Comparison of ENCODE assay signal across 7 mouse cellular contexts in genomic region chr11:70646691-70647650, GRCm38 (mm10). TPM values are rescaled to one million over a fixed set of nuclear protein-coding genes. Genes with fewer than 3 reads are reported as not detected.
DNase-seq lines count a peak whose midpoint lies in the region; ATAC-seq lines count a peak whose summit lies in the region.

Rnf167 (plus strand) TSS chr11:70647235.
Slc25a11 (minus strand) TSS chr11:70647479.

- no peaks in the 10 kb centered on the region for H3K27me3 ChIP-seq in intestine, embryonic 16.5 days (replicated peaks; ENCODE audit: control insufficient read depth, insufficient read depth, low read length)
- H3K27me3 ChIP-seq in midbrain, embryonic 11.5 days (ENCODE audit: control insufficient read depth, insufficient read depth, low read length) = no peaks in the 10 kb centered on the region

- DNase-seq in adrenal gland, adult 8-10 months = peak; percentile 95
- DNase-seq in embryo, embryonic 9.5 days (ENCODE audit: extremely low spot score) = peak; percentile 99
- DNase-seq in gastrocnemius, postnatal 4 days (ENCODE audit: low spot score in 2 of 2) = peak; percentile 87 to 96
- DNase-seq in left cerebral cortex, postnatal 36 days (ENCODE audit: low spot score in 2 of 2) = peak; percentile 94 to 95
- DNase-seq in midbrain, embryonic 11.5 days (ENCODE audit: low spot score, missing footprints) = peak; percentile 99
- peak; percentile 99 for DNase-seq in skeletal muscle tissue, adult 2 months (ENCODE audit: low read depth, low spot score)

- peaks cover 32% of the 10 kb centered on the region for H3K36me3 ChIP-seq in intestine, embryonic 16.5 days (ENCODE audit: control insufficient read depth, insufficient read depth, low read length)
- H3K36me3 ChIP-seq in midbrain, embryonic 11.5 days (ENCODE audit: control insufficient read depth, insufficient read depth, low read length) = peaks cover 26% of the 10 kb centered on the region

- H3K27ac ChIP-seq in intestine, embryonic 16.5 days (ENCODE audit: low read length) = peak within 1 kb of the TSS; percentile 96
- H3K27ac ChIP-seq in midbrain, embryonic 11.5 days (ENCODE audit: low read depth, low read length) = peak within 1 kb of the TSS; percentile 88

- intact Hi-C loops in left cerebral cortex, postnatal 36 days (cut with DNase I) = no loop called here

- no peaks in the 10 kb centered on the region for H3K9me3 ChIP-seq in intestine, embryonic 16.5 days (ENCODE audit: control insufficient read depth, low read length)
- no peaks in the 10 kb centered on the region for H3K9me3 ChIP-seq in midbrain, embryonic 11.5 days (ENCODE audit: control insufficient read depth, low read length)

- under 1% methylated on average over 63 of the region's 63 CpGs for WGBS in intestine, embryonic 16.5 days
- WGBS in midbrain, embryonic 11.5 days = under 1% methylated on average over 63 of the region's 63 CpGs

- peak within 1 kb of the TSS; percentile 80 for H3K4me3 ChIP-seq in intestine, embryonic 16.5 days (ENCODE audit: low read length)
- peak within 1 kb of the TSS; percentile 72 for H3K4me3 ChIP-seq in midbrain, embryonic 11.5 days (ENCODE audit: low read depth, low read length)

- peak within 1 kb of the TSS; percentile 92 for H3K9ac ChIP-seq in intestine, embryonic 16.5 days (ENCODE audit: low read depth, low read length)
- H3K9ac ChIP-seq in midbrain, embryonic 11.5 days (ENCODE audit: low read length) = peak within 1 kb of the TSS; percentile 78

- H3K4me1 ChIP-seq in intestine, embryonic 16.5 days (ENCODE audit: control insufficient read depth, insufficient read depth, low read length) = peaks cover 37% of the 10 kb centered on the region
- peaks cover 22% of the 10 kb centered on the region for H3K4me1 ChIP-seq in midbrain, embryonic 11.5 days (ENCODE audit: control insufficient read depth, insufficient read depth, low read length)

- ATAC-seq in intestine, embryonic 16.5 days = peak; percentile 86
- ATAC-seq in midbrain, embryonic 11.5 days (ENCODE audit: low FRiP score) = peak; percentile 91

- H3K4me2 ChIP-seq in intestine, embryonic 16.5 days (ENCODE audit: low read depth, low read length) = peak within 1 kb of the TSS; percentile 84
- H3K4me2 ChIP-seq in midbrain, embryonic 11.5 days = peak within 1 kb of the TSS; percentile 99

RNA-seq across cellular contexts. Expression of gene Rnf167, which starts in this region (rescaled TPM):
- total RNA-seq in adrenal gland, adult 8-10 months (2022) = 100 to 1,000 TPM in 2 of 4 experiments, 10 to 100 TPM in 2; 82.3 to 136 (median 110) TPM
- total RNA-seq in gastrocnemius, postnatal 4 days (2021) = 10 to 100 TPM; 43.5 to 44.0 TPM
- polyA plus RNA-seq in intestine, embryonic 16.5 days (2015; fragmentation: Nextera tagmentation; extraction: Ambion mirVana) = 121 and 123 TPM in 2 replicates
- total RNA-seq in left cerebral cortex, postnatal 36 days (2021) = 10 to 100 TPM; 78.6 to 87.8 TPM
- polyA plus RNA-seq in midbrain, embryonic 11.5 days (2014; fragmentation: Nextera tagmentation; extraction: Ambion mirVana) = 87.0 and 87.9 TPM in 2 replicates

RNA-seq across cellular contexts. Expression of gene Slc25a11, which starts in this region (rescaled TPM):
- 100 to 1,000 TPM; 121 to 137 (median 127) TPM for total RNA-seq in adrenal gland, adult 8-10 months (2022)
- total RNA-seq in gastrocnemius, postnatal 4 days (2021) = 100 to 1,000 TPM; 222 TPM
- polyA plus RNA-seq in intestine, embryonic 16.5 days (2015; fragmentation: Nextera tagmentation; extraction: Ambion mirVana) = 215 and 216 TPM in 2 replicates
- 100 to 1,000 TPM; 113 to 125 TPM for total RNA-seq in left cerebral cortex, postnatal 36 days (2021)
- 134 and 142 TPM in 2 replicates for polyA plus RNA-seq in midbrain, embryonic 11.5 days (2014; fragmentation: Nextera tagmentation; extraction: Ambion mirVana)

Comparison
In these comparisons a context has a peak if more than half of its experiments do, and no peak if none do; other contexts are left out.
1. Peak in every context shown above with its lines: DNase-seq, ATAC-seq, H3K4me3 ChIP-seq and H3K27ac ChIP-seq.